Mouse (Mus musculus) neural tube, embryonic 15.5 days (tissue): Measurements from ENCODE around the gene Slc10a7. TPM values are rescaled to one million over a fixed set of nuclear protein-coding genes. Genes with fewer than 3 reads are reported as not detected.

Experiments
- ATAC-seq: fragments of 200-750 bp; cut with Nextera tagmentation; 2 replicates; pipeline ENCODE4 v1.8.0; 2017; ENCODE audit warnings: mild to moderate bottlenecking, moderate TSS enrichment, moderate library complexity; ENCODE audit not compliant: low FRiP score
- H3K27ac ChIP-seq: fragments of 300-500 bp; sonication (generic); replicated peaks from 2 replicates; pipeline ENCODE4 v1.5.1; 2015; ENCODE audit warnings: mild to moderate bottlenecking, inconsistent platforms
- H3K27me3 ChIP-seq: fragments of 300-500 bp; sonication (generic); replicated peaks from 2 replicates; pipeline ENCODE4 v1.6.1; 2015; ENCODE audit warnings: inconsistent platforms
- H3K36me3 ChIP-seq: fragments of 300-500 bp; sonication (generic); 2 replicates; pipeline ENCODE4 v1.6.1; 2015; ENCODE audit warnings: inconsistent platforms
- H3K4me1 ChIP-seq: fragments of 300-500 bp; sonication (generic); 2 replicates; pipeline ENCODE4 v1.6.1; 2015; ENCODE audit warnings: inconsistent platforms
- H3K4me2 ChIP-seq: fragments of 300-500 bp; sonication (generic); 2 replicates; pipeline ENCODE4 v1.6.1; 2015; ENCODE audit warnings: inconsistent platforms, mild to moderate bottlenecking, moderate library complexity
- H3K4me3 ChIP-seq: fragments of 300-500 bp; sonication (generic); replicated peaks from 2 replicates; pipeline ENCODE4 v1.5.1; 2015; ENCODE audit warnings: mild to moderate bottlenecking, inconsistent platforms
- H3K9ac ChIP-seq: fragments of 300-500 bp; sonication (generic); replicated peaks from 2 replicates; pipeline ENCODE4 v1.6.1; 2015; ENCODE audit warnings: mild to moderate bottlenecking, inconsistent platforms
- H3K9me3 ChIP-seq: fragments of 300-500 bp; sonication (generic); replicated peaks from 2 replicates; pipeline ENCODE4 v1.6.1; 2016; ENCODE audit warnings: inconsistent platforms
- WGBS: fragments of 180-500 bp; shearing (Covaris S2); methylation state at CpG from one replicate; pipeline ENCODE4 v1.1.7; 2015; ENCODE audit warnings: mixed read lengths; 5-methylcytosine and 5-hydroxymethylcytosine counted together
- polyA plus RNA-seq: library from polyadenylated mRNA; unstranded; fragments of >200 nt; fragmentation: Nextera tagmentation; extraction: Ambion mirVana; gene quantifications from 2 replicates; pipeline ENCODE4 v1.2.1, GENCODE M21; 2015

Gene Slc10a7
- polyA plus RNA-seq, 1 experiment from 2014 or later = 10.2 TPM

GRCm38 (mm10) chr8:78584011-78584776, 75.0 kb downstream of the Slc10a7 start:
- no peak overlapping the region for H3K9ac ChIP-seq
- H3K27me3 ChIP-seq = no peaks in the 10 kb centered on the region
- 70% methylated on average over 5 of the region's 5 CpGs for WGBS
- H3K9me3 ChIP-seq = no peaks in the 10 kb centered on the region
- no peak overlapping the region for H3K4me2 ChIP-seq
- H3K36me3 ChIP-seq = no peaks in the 10 kb centered on the region
- H3K27ac ChIP-seq = no peak overlapping the region
- H3K4me3 ChIP-seq = no peak overlapping the region
- no peak for ATAC-seq
- peaks cover 14% of the 10 kb centered on the region for H3K4me1 ChIP-seq

GRCm38 (mm10) chr8:78584863-78585262, 75.7 kb downstream of the Slc10a7 start:
- no peak overlapping the region for H3K9ac ChIP-seq
- no peak for ATAC-seq
- no peaks in the 10 kb centered on the region for H3K9me3 ChIP-seq
- WGBS = 18% methylated on average over 3 of the region's 3 CpGs
- no peaks in the 10 kb centered on the region for H3K36me3 ChIP-seq
- H3K27ac ChIP-seq = no peak overlapping the region
- H3K27me3 ChIP-seq = no peaks in the 10 kb centered on the region
- H3K4me3 ChIP-seq = no peak overlapping the region
- H3K4me1 ChIP-seq = peaks cover 14% of the 10 kb centered on the region
- H3K4me2 ChIP-seq = no peak overlapping the region

- Histone ChIP-seq H3K36me3 (no peaks in the 10 kb centered on the region), H3K27me3 (no peaks in the 10 kb centered on the region), H3K4me1 (peaks cover 12% of the 10 kb centered on the region), H3K27ac (no peak overlapping the region), H3K9ac (no peak overlapping the region), H3K9me3 (no peaks in the 10 kb centered on the region), H3K4me2 (0 out of 2 replicates have a peak overlapping the region, but pooled peaks have one; percentile 25), H3K4me3 (no peak overlapping the region)
- peak; percentile 62 for ATAC-seq
- 11% methylated on average over 6 of the region's 6 CpGs for WGBS
Observed at GRCm38 (mm10) chr8:78595481-78595908, 86.3 kb downstream of the Slc10a7 start.

GRCm38 (mm10) chr8:78598237-78598636, 89.1 kb downstream of the Slc10a7 start:
- no peak overlapping the region for H3K4me2 ChIP-seq

GRCm38 (mm10) chr8:78603084-78603483, 93.9 kb downstream of the Slc10a7 start:
- H3K27ac ChIP-seq = no peak overlapping the region
- H3K4me3 ChIP-seq = no peak overlapping the region
- 98% methylated on average over 5 of the region's 5 CpGs for WGBS
- H3K4me1 ChIP-seq = peaks cover 4% of the 10 kb centered on the region
- H3K4me2 ChIP-seq = no peak overlapping the region
- H3K9me3 ChIP-seq = no peaks in the 10 kb centered on the region
- ATAC-seq = no peak
- H3K27me3 ChIP-seq = no peaks in the 10 kb centered on the region
- H3K36me3 ChIP-seq = no peaks in the 10 kb centered on the region
- no peak overlapping the region for H3K9ac ChIP-seq

More at GRCm38 (mm10) chr8:78598237-78598636, 89.1 kb downstream of the Slc10a7 start:
- H3K4me3 ChIP-seq = no peak overlapping the region
- WGBS = 25% methylated on average over 3 of the region's 3 CpGs
- peak; percentile 67 for ATAC-seq
- H3K36me3 ChIP-seq = no peaks in the 10 kb centered on the region
- no peaks in the 10 kb centered on the region for H3K9me3 ChIP-seq
- H3K9ac ChIP-seq = no peak overlapping the region
- no peak overlapping the region for H3K27ac ChIP-seq
- H3K4me1 ChIP-seq = peaks cover 12% of the 10 kb centered on the region
- no peaks in the 10 kb centered on the region for H3K27me3 ChIP-seq

- H3K4me1 ChIP-seq = no peaks in the 10 kb centered on the region
- no peak overlapping the region for H3K4me2 ChIP-seq
- 97% methylated on average over 9 of the region's 9 CpGs for WGBS
- H3K27ac ChIP-seq = no peak overlapping the region
- H3K27me3 ChIP-seq = no peaks in the 10 kb centered on the region
- H3K4me3 ChIP-seq = no peak overlapping the region
- no peak overlapping the region for H3K9ac ChIP-seq
- no peaks in the 10 kb centered on the region for H3K36me3 ChIP-seq
- ATAC-seq = no peak
- no peaks in the 10 kb centered on the region for H3K9me3 ChIP-seq
Observed at GRCm38 (mm10) chr8:78604426-78604825, 95.3 kb downstream of the Slc10a7 start.

GRCm38 (mm10) chr8:78609301-78609700, 100.2 kb downstream of the Slc10a7 start:
- Histone ChIP-seq H3K27ac (no peak overlapping the region), H3K9me3 (no peaks in the 10 kb centered on the region), H3K4me2 (no peak overlapping the region), H3K27me3 (no peaks in the 10 kb centered on the region), H3K4me1 (no peaks in the 10 kb centered on the region), H3K4me3 (no peak overlapping the region), H3K9ac (no peak overlapping the region), H3K36me3 (no peaks in the 10 kb centered on the region)
- 93% methylated on average over 10 of the region's 10 CpGs for WGBS
- ATAC-seq = no peak

GRCm38 (mm10) chr8:78611019-78611418, 101.9 kb downstream of the Slc10a7 start:
- 90% methylated on average over 6 of the region's 6 CpGs for WGBS
- no peaks in the 10 kb centered on the region for H3K4me1 ChIP-seq
- ATAC-seq = no peak

GRCm38 (mm10) chr8:78622362-78622761, 113.2 kb downstream of the Slc10a7 start:
- Histone ChIP-seq H3K27me3 (no peaks in the 10 kb centered on the region), H3K4me3 (no peak overlapping the region), H3K27ac (no peak overlapping the region), H3K36me3 (no peaks in the 10 kb centered on the region), H3K4me2 (no peak overlapping the region), H3K9ac (no peak overlapping the region), H3K9me3 (no peaks in the 10 kb centered on the region), H3K4me1 (peaks cover 9% of the 10 kb centered on the region; the same call in 1 of the 2 replicates)
- no peak for ATAC-seq
- WGBS = 76% methylated on average over 4 of the region's 4 CpGs

More at GRCm38 (mm10) chr8:78611019-78611418, 101.9 kb downstream of the Slc10a7 start:
- Histone ChIP-seq H3K36me3 (no peaks in the 10 kb centered on the region), H3K27ac (no peak overlapping the region), H3K27me3 (no peaks in the 10 kb centered on the region), H3K9me3 (no peaks in the 10 kb centered on the region), H3K9ac (no peak overlapping the region), H3K4me3 (no peak overlapping the region), H3K4me2 (no peak overlapping the region)

- Histone ChIP-seq H3K4me2 (no peak overlapping the region), H3K4me3 (no peak overlapping the region), H3K4me1 (peaks cover 9% of the 10 kb centered on the region; the same call in 1 of the 2 replicates), H3K27me3 (no peaks in the 10 kb centered on the region), H3K27ac (no peak overlapping the region), H3K9me3 (no peaks in the 10 kb centered on the region), H3K36me3 (no peaks in the 10 kb centered on the region), H3K9ac (no peak overlapping the region)
- ATAC-seq = no peak
- WGBS = 77% methylated on average over 5 of the region's 5 CpGs
Observed at GRCm38 (mm10) chr8:78623972-78624371, 114.8 kb downstream of the Slc10a7 start.

- Histone ChIP-seq H3K4me2 (no peak overlapping the region), H3K9me3 (no peaks in the 10 kb centered on the region), H3K4me1 (peaks cover 6% of the 10 kb centered on the region; the same call in 1 of the 2 replicates), H3K4me3 (no peak overlapping the region), H3K27me3 (no peaks in the 10 kb centered on the region), H3K9ac (no peak overlapping the region), H3K27ac (no peak overlapping the region), H3K36me3 (no peaks in the 10 kb centered on the region)
- ATAC-seq = no peak
- 19% methylated on average over 12 of the region's 12 CpGs for WGBS
Observed at GRCm38 (mm10) chr8:78624738-78625442, 115.7 kb downstream of the Slc10a7 start.

- no peak overlapping the region for H3K4me3 ChIP-seq
- H3K9ac ChIP-seq = no peak overlapping the region
- no peak overlapping the region for H3K27ac ChIP-seq
- ATAC-seq = no peak
- H3K4me1 ChIP-seq = peaks cover 6% of the 10 kb centered on the region; the same call in 1 of the 2 replicates
- no peaks in the 10 kb centered on the region for H3K36me3 ChIP-seq
- WGBS = 82% methylated on average over 5 of the region's 5 CpGs
- H3K9me3 ChIP-seq = no peaks in the 10 kb centered on the region
- H3K27me3 ChIP-seq = no peaks in the 10 kb centered on the region
- H3K4me2 ChIP-seq = no peak overlapping the region
Observed at GRCm38 (mm10) chr8:78626632-78627031, 117.5 kb downstream of the Slc10a7 start.
